Mouse (Mus musculus) embryonic fibroblast, embryonic 13.5 days (primary cell): ENCODE results near the gene Itga4. TPM values are rescaled to one million over a fixed set of nuclear protein-coding genes. Genes with fewer than 3 reads are reported as not detected.

Experiments
- H3K27ac ChIP-seq: 2 replicates; pipeline ENCODE4 v1.5.1; 2012; ENCODE audit warnings: low read length, control low read depth, inconsistent platforms; ENCODE audit not compliant: insufficient read depth
- H3K4me1 ChIP-seq: 2 replicates; pipeline ENCODE4 v1.6.1; 2011; ENCODE audit warnings: low read length; ENCODE audit not compliant: control insufficient read depth, insufficient read depth
- H3K4me3 ChIP-seq: 2 replicates; pipeline ENCODE4 v1.5.1; 2011; ENCODE audit warnings: mild to moderate bottlenecking, control low read depth, low read length; ENCODE audit not compliant: insufficient read depth
- CTCF ChIP-seq: IDR thresholded peaks from 2 replicates; pipeline ENCODE4 v1.5.1; 2011; ENCODE audit warnings: mild to moderate bottlenecking, control low read depth, low read length, moderate library complexity, borderline replicate concordance; ENCODE audit not compliant: insufficient read depth
- POLR2A ChIP-seq: IDR thresholded peaks from 2 replicates; pipeline ENCODE4 v1.6.1; 2011; ENCODE audit warnings: low read depth, mild to moderate bottlenecking, control low read depth, low read length, moderate library complexity
- polyA plus RNA-seq: library from polyadenylated mRNA; stranded (reverse); fragments of >200 nt; gene quantifications from 2 replicates; pipeline ENCODE4 v1.2.4, GENCODE M21; 2011; ENCODE audit warnings: low read depth; ENCODE audit not compliant: missing spikeins, insufficient read length

Gene Itga4
- polyA plus RNA-seq, 1 experiment: 11.1 TPM

GRCm38 (mm10) chr2:79343115-79343514, 87.9 kb downstream of the Itga4 start:
- Histone ChIP-seq H3K4me1 (no peaks in the 10 kb centered on the region), H3K4me3 (no peak overlapping the region), H3K27ac (no peak overlapping the region)
- TF ChIP-seq POLR2A: no peak
- TF ChIP-seq CTCF: no peak

- Histone ChIP-seq H3K27ac (no peak overlapping the region), H3K4me3 (no peak overlapping the region), H3K4me1 (no peaks in the 10 kb centered on the region)
- TF ChIP-seq CTCF (no peak), POLR2A (no peak)
These were observed 96.2 kb downstream of the Itga4 start for GRCm38 (mm10) chr2:79351179-79352099.

- no peak for TF ChIP-seq POLR2A
- no peak for TF ChIP-seq CTCF
- Histone ChIP-seq H3K4me3 (no peak overlapping the region), H3K4me1 (no peaks in the 10 kb centered on the region), H3K27ac (no peak overlapping the region)
These were observed 97.0 kb downstream of the Itga4 start for GRCm38 (mm10) chr2:79352100-79352802.

DNA sequence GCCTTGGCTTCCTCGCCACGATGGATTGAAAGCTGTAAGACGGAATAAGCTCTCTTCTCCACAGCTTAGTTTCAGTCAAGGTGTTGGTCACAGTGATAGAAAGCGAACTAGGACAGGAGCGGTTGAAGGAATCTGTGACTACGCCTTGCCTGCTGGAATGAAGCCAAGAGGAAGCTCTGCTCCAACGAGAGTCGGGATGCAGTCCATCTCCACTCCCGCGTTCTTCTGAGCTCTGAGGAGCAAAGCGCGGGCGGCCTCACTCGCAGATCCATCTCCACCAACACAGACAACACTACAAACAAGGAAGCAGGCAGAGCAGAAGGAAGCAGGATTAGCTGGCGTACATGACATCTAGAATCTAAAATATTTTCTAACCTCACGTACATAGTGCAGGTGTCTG, 99.5 kb downstream of the Itga4 start:
- H3K4me3 ChIP-seq: no peak overlapping the region
- no peak for TF ChIP-seq CTCF
- no peaks in the 10 kb centered on the region for H3K4me1 ChIP-seq
- H3K27ac ChIP-seq: no peak overlapping the region

GRCm38 (mm10) chr2:79357835-79358234, 102.6 kb downstream of the Itga4 start:
- no peak overlapping the region for H3K27ac ChIP-seq
- no peak overlapping the region for H3K4me3 ChIP-seq
- no peaks in the 10 kb centered on the region for H3K4me1 ChIP-seq
- TF ChIP-seq POLR2A (no peak), CTCF (no peak)

GRCm38 (mm10) chr2:79362029-79362428, 106.8 kb downstream of the Itga4 start:
- no peaks in the 10 kb centered on the region for H3K4me1 ChIP-seq
- no peak overlapping the region for H3K27ac ChIP-seq
- TF ChIP-seq CTCF (no peak), POLR2A (no peak)
- no peak overlapping the region for H3K4me3 ChIP-seq

- Histone ChIP-seq H3K27ac (no peak overlapping the region), H3K4me1 (no peaks in the 10 kb centered on the region), H3K4me3 (no peak overlapping the region)
- TF ChIP-seq POLR2A (no peak), CTCF (no peak)
These were observed 108.7 kb downstream of the Itga4 start for GRCm38 (mm10) chr2:79363920-79364319.

DNA sequence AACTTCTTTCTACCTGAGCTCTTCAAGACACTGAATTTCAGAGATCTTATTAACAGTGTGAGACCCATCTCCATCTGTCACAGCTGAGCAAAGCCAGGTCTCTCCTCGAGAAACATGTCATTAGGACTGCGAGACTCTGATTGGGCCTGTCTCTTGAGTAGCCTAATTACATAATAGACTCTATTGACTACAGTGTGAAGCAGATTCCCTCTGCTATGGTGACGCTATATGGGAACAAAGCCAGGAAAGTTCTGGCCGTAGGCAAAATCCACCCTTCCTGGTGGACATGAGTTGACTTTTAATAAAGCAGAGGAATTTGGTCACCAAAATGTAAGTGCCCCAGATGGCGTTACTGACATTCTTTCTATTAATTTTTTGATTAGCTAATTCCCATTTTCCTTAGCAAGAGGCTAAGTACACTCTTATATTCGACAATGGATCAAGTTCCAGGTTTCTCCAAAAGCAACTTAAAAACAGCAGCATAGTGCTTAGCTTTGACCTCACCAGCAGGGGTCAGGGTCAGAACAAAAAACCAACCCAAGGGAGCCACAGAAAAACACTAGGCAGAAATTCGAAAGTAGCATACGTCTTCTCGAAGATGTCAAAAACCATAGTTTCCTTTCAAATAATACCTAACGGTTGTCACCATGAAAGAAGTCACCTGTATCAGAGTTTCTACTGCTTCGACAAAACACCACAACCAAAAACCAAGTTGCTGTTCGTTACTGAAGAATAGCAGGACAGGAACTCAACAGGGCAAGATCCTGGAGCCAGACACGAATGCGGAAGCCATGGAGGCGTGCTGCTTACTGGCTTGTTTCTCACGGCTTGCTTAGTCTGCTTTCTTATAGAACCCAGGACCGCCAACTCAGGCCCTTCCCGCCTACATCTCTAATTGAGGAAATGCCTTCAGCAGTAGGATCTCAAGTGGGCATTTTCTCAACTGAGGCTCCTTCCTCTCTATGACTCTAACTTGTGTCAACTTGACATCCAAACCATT, 112.5 kb downstream of the Itga4 start:
- no peak overlapping the region for H3K4me3 ChIP-seq
- TF ChIP-seq CTCF (no peak), POLR2A (no peak)
- H3K4me1 ChIP-seq: no peaks in the 10 kb centered on the region

GRCm38 (mm10) chr2:79368661-79369060, 113.4 kb downstream of the Itga4 start:
- H3K27ac ChIP-seq: no peak overlapping the region
- no peaks in the 10 kb centered on the region for H3K4me1 ChIP-seq
- H3K4me3 ChIP-seq: no peak overlapping the region
- TF ChIP-seq POLR2A: no peak
- TF ChIP-seq CTCF: no peak

More for the DNA sequence above, 112.5 kb downstream of the Itga4 start:
- H3K27ac ChIP-seq: no peak overlapping the region

DNA sequence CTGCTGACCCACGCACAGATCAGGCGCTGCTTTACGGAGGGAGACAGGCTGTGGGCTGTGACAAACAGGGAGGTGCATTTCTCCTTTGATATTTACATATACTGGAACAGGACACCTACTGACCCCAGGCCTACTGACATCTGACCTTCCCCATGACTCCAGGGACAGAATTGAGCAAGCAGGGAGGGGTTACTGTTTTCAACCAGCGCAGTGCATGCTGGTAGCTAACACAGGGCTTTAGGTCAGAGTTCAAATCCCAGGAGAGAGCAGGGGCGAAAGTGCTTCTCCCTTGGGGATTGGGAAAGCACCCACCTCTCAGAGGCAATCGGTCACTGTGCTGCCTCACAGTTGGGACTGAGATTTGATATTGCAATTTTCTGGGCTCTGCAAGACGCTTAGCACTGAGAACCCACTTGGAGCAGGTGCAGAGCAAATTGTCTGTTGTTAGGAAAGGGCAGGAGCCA, 113.9 kb downstream of the Itga4 start:
- no peak overlapping the region for H3K4me3 ChIP-seq
- no peak overlapping the region for H3K27ac ChIP-seq
- no peaks in the 10 kb centered on the region for H3K4me1 ChIP-seq
- TF ChIP-seq CTCF: no peak
- TF ChIP-seq POLR2A: no peak
